Mouse (Mus musculus): ENCODE measurements at regions not wholly inside any gene's neighbourhood (a gene's known extent, or its start where the extent isn't known, plus 50 kb on each side); places are given as distances from the start of the nearest gene placed in this dataset.

DNA sequence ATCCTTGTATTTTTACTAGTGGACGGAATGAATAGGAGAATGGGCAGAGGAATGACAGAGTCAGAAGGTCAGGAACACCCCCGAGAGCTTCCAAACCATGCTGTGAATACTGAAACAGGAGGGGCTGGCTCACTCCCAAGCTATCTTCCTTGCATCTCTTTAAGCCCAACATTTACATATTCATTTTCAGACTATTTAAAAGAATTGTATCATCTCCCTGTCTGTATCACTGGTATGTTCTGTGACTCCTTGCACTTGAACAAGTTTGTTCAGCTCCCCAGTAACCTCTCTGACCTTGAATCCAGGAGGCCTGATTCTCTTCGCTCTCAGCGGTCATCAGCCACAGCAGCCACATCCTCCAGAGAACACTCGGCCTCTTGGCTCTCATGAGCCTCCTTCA, 132.4 kb upstream of the Rora start:
- TF ChIP-seq CTCF (IDR thresholded peaks at IDR 0.05; ENCODE audit: borderline replicate concordance, insufficient read depth, low read length), result no peak
- no peak for TF ChIP-seq POLR2A (IDR thresholded peaks at IDR 0.05; ENCODE audit: low read depth, low read length)

All from embryonic fibroblast, embryonic 13.5 days (primary cell).